In genomic region chr6:113471297-113471936, GRCm38 (mm10) we compare ENCODE assay signal across 8 mouse cellular contexts. TPM values are rescaled to one million over a fixed set of nuclear protein-coding genes. Genes with fewer than 3 reads are reported as not detected.
DNase-seq lines count a peak whose midpoint lies in the region; ATAC-seq and TF ChIP-seq lines count a peak whose summit lies in the region.

TSS of gene Il17rc (plus strand) at chr6:113471427.

- H3K4me1 ChIP-seq in hindbrain, embryonic 15.5 days (replicated peaks), result peaks cover 14% of the 10 kb centered on the region
- peaks cover 7% of the 10 kb centered on the region for H3K4me1 ChIP-seq in liver, adult 2 months (ENCODE audit: control insufficient read depth, insufficient read depth, low read length)
- H3K4me1 ChIP-seq in stomach, embryonic 14.5 days (ENCODE audit: control insufficient read depth, insufficient read depth, low read length), result peaks cover 17% of the 10 kb centered on the region; the same call in 1 of the 2 replicates

- no peaks in the 10 kb centered on the region for H3K27me3 ChIP-seq in Patski
- H3K27me3 ChIP-seq in hindbrain, embryonic 15.5 days, result peaks cover 22% of the 10 kb centered on the region
- no peaks in the 10 kb centered on the region for H3K27me3 ChIP-seq in liver, adult 2 months (ENCODE audit: control insufficient read depth, insufficient read depth, low read length)
- H3K27me3 ChIP-seq in stomach, embryonic 14.5 days (ENCODE audit: control insufficient read depth, insufficient read depth, low read length), result 0 out of 2 replicates have a peak, but pooled peaks cover 3% of the 10 kb centered on the region

- in situ Hi-C loops in Patski (cut with MboI; ENCODE audit: low pct_unique_long_range_greater_than_20kb), result no loop called here

- no peak within 1 kb of the TSS for H3K27ac ChIP-seq in hindbrain, embryonic 15.5 days (replicated peaks)
- peak within 1 kb of the TSS; percentile 60 for H3K27ac ChIP-seq in liver, adult 2 months (replicated peaks; ENCODE audit: insufficient read depth, low read depth, low read length)
- no peak within 1 kb of the TSS; the same call in 1 of the 2 replicates for H3K27ac ChIP-seq in stomach, embryonic 14.5 days (ENCODE audit: low read length)

- TF ChIP-seq POLR2A in liver, adult 2 months (IDR thresholded peaks at IDR 0.05; ENCODE audit: extremely low read depth, insufficient read depth, low read length), result peak; percentile 87

- POLR2A ChIA-PET in Patski (lab: Charles Lee), result interaction anchor here (0.8 to 3.0 kb wide), 7 partner anchors 10 to 58 kb away, joined by 3 to 41 read pairs (median 3); partner anchors contain the start of genes Creld1 and Jagn1

- H3K9ac ChIP-seq in hindbrain, embryonic 15.5 days, result 0 out of 2 replicates have a peak within 1 kb of the TSS, but pooled peaks have one; percentile 9
- peak within 1 kb of the TSS; percentile 72 for H3K9ac ChIP-seq in liver, adult 2 months (ENCODE audit: low read depth, low read length)
- 0 out of 2 replicates have a peak within 1 kb of the TSS, but pooled peaks have one; percentile 3 for H3K9ac ChIP-seq in stomach, embryonic 14.5 days (replicated peaks; ENCODE audit: low read depth, low read length)

- no peak for TF ChIP-seq CTCF in Patski (IDR thresholded peaks at IDR 0.05)
- 0 out of 2 replicates have a peak, but pooled peaks have one; percentile 2 for TF ChIP-seq CTCF in liver, adult 2 months (IDR thresholded peaks at IDR 0.05; ENCODE audit: low read depth, low read length)

- ATAC-seq in Patski, result peak; percentile 72
- no peak for ATAC-seq in hindbrain, embryonic 15.5 days (ENCODE audit: low FRiP score, low read depth)
- peak; percentile 66 for ATAC-seq in stomach, embryonic 14.5 days (ENCODE audit: insufficient number of reproducible peaks, insufficient read depth, low FRiP score, low read depth)

- WGBS in hindbrain, embryonic 15.5 days, result 18% methylated on average over 12 of the region's 12 CpGs
- 12% methylated on average over 12 of the region's 12 CpGs for WGBS in liver, adult 2 months
- 22% methylated on average over 12 of the region's 12 CpGs for WGBS in stomach, embryonic 14.5 days

- peak; percentile 89 for DNase-seq in 3T3-L1 (ENCODE audit: low read depth, low spot score)
- DNase-seq in Patski (ENCODE audit: low read depth, low spot score), result no peak
- DNase-seq in gastrocnemius, adult 8-10 months (ENCODE audit: low spot score in 2 of 2), result peak; percentile 39 to 40
- peak; percentile 86 for DNase-seq in liver, adult 2 months (ENCODE audit: extremely low read depth, low read depth, low spot score)
- no peak for DNase-seq in spleen, postnatal 14 days (ENCODE audit: low spot score in 2 of 2)
- no peak for DNase-seq in right cerebral cortex, postnatal 36 days (ENCODE audit: low spot score in 2 of 2)

- no peaks in the 10 kb centered on the region for H3K36me3 ChIP-seq in hindbrain, embryonic 15.5 days
- no peaks in the 10 kb centered on the region for H3K36me3 ChIP-seq in liver, adult 2 months (ENCODE audit: control insufficient read depth, insufficient read depth, low read length)
- H3K36me3 ChIP-seq in stomach, embryonic 14.5 days (ENCODE audit: control insufficient read depth, insufficient read depth, low read length), result no peaks in the 10 kb centered on the region

- H3K4me2 ChIP-seq in hindbrain, embryonic 15.5 days, result peak within 1 kb of the TSS; percentile 30
- H3K4me2 ChIP-seq in stomach, embryonic 14.5 days (replicated peaks; ENCODE audit: low read depth, low read length), result peak within 1 kb of the TSS; percentile 57

- H3K9me3 ChIP-seq in hindbrain, embryonic 15.5 days, result no peaks in the 10 kb centered on the region
- no peaks in the 10 kb centered on the region for H3K9me3 ChIP-seq in stomach, embryonic 14.5 days (ENCODE audit: control insufficient read depth, low read depth, low read length)

- peaks cover 5% of the 10 kb centered on the region; the same call in 1 of the 2 replicates for H3K79me2 ChIP-seq in liver, adult 2 months (ENCODE audit: control insufficient read depth, insufficient read depth, low read length)

- CTCF ChIA-PET in Patski (lab: Charles Lee), result interaction anchor here (1.3 to 10.3 kb wide), 3 partner anchors 9 to 28 kb away, joined by 3 to 82 read pairs (median 17); partner anchors contain the start of gene Jagn1

- H3K4me3 ChIP-seq in hindbrain, embryonic 15.5 days, result no peak within 1 kb of the TSS
- H3K4me3 ChIP-seq in liver, adult 2 months (ENCODE audit: insufficient read depth, low read depth, low read length), result peak within 1 kb of the TSS; percentile 60
- peak within 1 kb of the TSS; percentile 22 for H3K4me3 ChIP-seq in stomach, embryonic 14.5 days (ENCODE audit: low read depth, low read length)

RNA-seq across cellular contexts. Expression of gene Il17rc, which starts in this region (rescaled TPM):
- polyA plus RNA-seq in Patski (2021), result 242 TPM
- 1 to 10 TPM; 3.9 to 7.5 (median 4.7) TPM for total RNA-seq in gastrocnemius, adult 8-10 months (2022)
- polyA plus RNA-seq in hindbrain, embryonic 15.5 days (2015; fragmentation: Nextera tagmentation; extraction: Ambion mirVana), result 3.2 and 4.6 TPM in 2 replicates
- total RNA-seq in liver, adult 2 months (2014; rRNA removed), result 27.8 and 32.6 TPM in 2 replicates
- 79.2 and 87.5 TPM in 2 replicates for polyA plus RNA-seq in liver, adult 2 months (2012; rRNA removed)
- polyA plus RNA-seq in stomach, embryonic 14.5 days (2014; fragmentation: Nextera tagmentation; extraction: Ambion mirVana), result 10.6 and 12.9 TPM in 2 replicates

Comparison
In these comparisons a context has a peak if more than half of its experiments do, and no peak if none do; other contexts are left out.
1. DNase-seq: peak in 3T3-L1 (single experiment), gastrocnemius, adult 8-10 months (2 of 2) and liver, adult 2 months (single experiment); none in Patski (single experiment), spleen, postnatal 14 days (0 of 2) and right cerebral cortex, postnatal 36 days (0 of 2).
2. H3K9ac ChIP-seq: peak in every context shown above with its lines; median percentile 72 in liver, adult 2 months; 9 in hindbrain, embryonic 15.5 days; 3 in stomach, embryonic 14.5 days.